In the genomic region with DNA sequence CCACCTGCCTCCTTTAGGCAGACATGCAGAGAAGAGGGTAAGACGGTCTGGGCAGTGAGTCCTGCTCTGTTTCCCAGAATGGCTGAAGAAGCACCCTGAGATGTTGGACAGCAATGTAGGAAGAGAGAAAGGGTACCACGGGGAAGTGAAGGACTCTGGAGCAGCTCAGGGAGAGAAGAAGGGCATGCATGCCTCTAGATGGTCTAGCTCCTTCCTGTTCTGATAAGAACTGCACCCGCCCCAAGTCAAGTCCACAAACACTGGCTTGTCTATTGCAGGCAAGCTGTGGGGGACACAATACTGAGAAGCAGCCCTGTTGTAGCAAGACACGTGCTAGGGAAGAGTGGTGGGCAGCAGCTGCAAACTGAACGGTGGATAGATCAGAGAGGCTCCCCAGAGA, we compare ENCODE assay signal across 18 mouse cellular contexts. TPM values are rescaled to one million over a fixed set of nuclear protein-coding genes. Genes with fewer than 3 reads are reported as not detected.
DNase-seq lines count a peak whose midpoint lies in the region; ATAC-seq lines count a peak whose summit lies in the region.
"Had no signal": no experiment of that assay in that cellular context is flagged by ENCODE, and none has a peak within 500 bp of the region (broad histone marks: within the 10 kb centered on the region; RNA-seq: fewer than 3 reads in every experiment).

No protein-coding gene starts in this region.

- H3K4me1 ChIP-seq in kidney, embryonic 15.5 days = peaks cover 26% of the 10 kb centered on the region
- H3K4me1 ChIP-seq in liver, embryonic 13.5 days (replicated peaks) = peaks cover 33% of the 10 kb centered on the region
- no peaks in the 10 kb centered on the region for H3K4me1 ChIP-seq in forebrain, embryonic 10.5 days
- H3K4me1 ChIP-seq: hindbrain, embryonic 13.5 days; midbrain, embryonic 13.5 days had no signal

- H3K4me3 ChIP-seq in kidney, embryonic 15.5 days (replicated peaks) = no peak overlapping the region
- H3K4me3 ChIP-seq in liver, embryonic 13.5 days (replicated peaks) = no peak overlapping the region
- no peak overlapping the region for H3K4me3 ChIP-seq in forebrain, embryonic 10.5 days
- H3K4me3 ChIP-seq: hindbrain, embryonic 13.5 days; limb, embryonic 12.5 days; midbrain, embryonic 13.5 days had no signal

- no peak overlapping the region for H3K9ac ChIP-seq in kidney, embryonic 15.5 days
- no peak overlapping the region for H3K9ac ChIP-seq in liver, embryonic 13.5 days
- H3K9ac ChIP-seq: hindbrain, embryonic 13.5 days; limb, embryonic 12.5 days; midbrain, embryonic 13.5 days had no signal

- no peak for DNase-seq in kidney, adult 8-10 months
- DNase-seq in CD4-positive helper T cell, adult 2 months (ENCODE audit: low read depth, low spot score) = peak; percentile 49
- peak; percentile 54 for DNase-seq in T-cell, adult 2 months (ENCODE audit: low spot score)
- DNase-seq in liver, embryonic 13.5 days = no peak
- no peak for DNase-seq in forebrain, embryonic 10.5 days (ENCODE audit: extremely low spot score, low spot score)
- DNase-seq: cerebellum, adult 8-10 months; embryo, embryonic 11 days; kidney, adult 2 months had no signal

- H3K9me3 ChIP-seq in kidney, embryonic 15.5 days (replicated peaks) = no peaks in the 10 kb centered on the region
- no peaks in the 10 kb centered on the region for H3K9me3 ChIP-seq in liver, embryonic 13.5 days (replicated peaks)
- no peaks in the 10 kb centered on the region for H3K9me3 ChIP-seq in forebrain, embryonic 10.5 days
- H3K9me3 ChIP-seq: hindbrain, embryonic 13.5 days; limb, embryonic 12.5 days; midbrain, embryonic 13.5 days had no signal

- no peak overlapping the region; the same call in 1 of the 2 replicates for H3K4me2 ChIP-seq in kidney, embryonic 15.5 days
- H3K4me2 ChIP-seq in liver, embryonic 13.5 days = no peak overlapping the region
- H3K4me2 ChIP-seq: hindbrain, embryonic 13.5 days; limb, embryonic 12.5 days; midbrain, embryonic 13.5 days had no signal

- ATAC-seq in kidney, embryonic 15.5 days (replicated peaks; ENCODE audit: low FRiP score) = no peak
- peak; percentile 56 for ATAC-seq in liver, embryonic 13.5 days (ENCODE audit: low read depth)
- ATAC-seq in erythroblast, adult 5-6 weeks (replicated peaks; ENCODE audit: low FRiP score, poor library complexity, severe bottlenecking) = no peak
- ATAC-seq: lung, postnatal 0 days; midbrain, embryonic 13.5 days had no signal

- H3K36me3 ChIP-seq in kidney, embryonic 15.5 days = peaks cover 20% of the 10 kb centered on the region
- peaks cover 8% of the 10 kb centered on the region for H3K36me3 ChIP-seq in liver, embryonic 13.5 days
- H3K36me3 ChIP-seq in forebrain, embryonic 10.5 days (replicated peaks) = peaks cover 54% of the 10 kb centered on the region

- WGBS in kidney, embryonic 15.5 days = 48% methylated on average over 5 of the region's 5 CpGs
- 22% methylated on average over 5 of the region's 5 CpGs for WGBS in liver, embryonic 13.5 days (ENCODE audit: insufficient replicate concordance)
- whole genome bisulfite sequencing in forebrain, embryonic 10.5 days = 88% methylated on average over 5 of the region's 5 CpGs

- peak overlapping the region; percentile 45 for H3K27ac ChIP-seq in kidney, embryonic 15.5 days
- H3K27ac ChIP-seq in liver, embryonic 13.5 days = no peak overlapping the region
- no peak overlapping the region for H3K27ac ChIP-seq in forebrain, embryonic 10.5 days
- H3K27ac ChIP-seq: hindbrain, embryonic 13.5 days; limb, embryonic 12.5 days; midbrain, embryonic 13.5 days had no signal

- H3K27me3 ChIP-seq in kidney, embryonic 15.5 days = no peaks in the 10 kb centered on the region
- H3K27me3 ChIP-seq in liver, embryonic 13.5 days = no peaks in the 10 kb centered on the region
- H3K27me3 ChIP-seq in forebrain, embryonic 10.5 days (ENCODE audit: poor library complexity, severe bottlenecking) = no peaks in the 10 kb centered on the region
- H3K27me3 ChIP-seq: hindbrain, embryonic 13.5 days; limb, embryonic 12.5 days; midbrain, embryonic 13.5 days had no signal

RNA-seq across cellular contexts. Expression of gene Timm8a2, which starts 22.3 kb away (rescaled TPM):
- not detected in 2 replicates for polyA plus RNA-seq in kidney, embryonic 15.5 days (2015; fragmentation: Nextera tagmentation; extraction: Ambion mirVana)
- polyA plus RNA-seq in liver, embryonic 13.5 days (2015; fragmentation: Nextera tagmentation; extraction: Ambion mirVana) = not detected in 2 replicates
- not detected in 2 replicates for total RNA-seq in erythroblast, adult 5-6 weeks (2015; ENCODE audit: low replicate concordance)
- total RNA-seq in erythroblast, adult 5-6 weeks (2017; ENCODE audit: low replicate concordance) = not detected in 2 replicates
- polyA plus RNA-seq in forebrain, embryonic 10.5 days (2016; fragmentation: Nextera tagmentation; extraction: Ambion mirVana) = not detected in 2 replicates
- total RNA-seq: layer of hippocampus, postnatal 14 days had no signal
- polyA plus RNA-seq: C2C12; gonadal fat pad, adult 2 months; heart, embryonic 14.5 days; hindbrain, embryonic 13.5 days; kidney, adult 2 months; limb, embryonic 12.5 days; lung, postnatal 0 days; midbrain, embryonic 13.5 days had no signal

RNA-seq across cellular contexts. Expression of gene Gpr183, which starts 47.2 kb away (rescaled TPM):
- 4.1 and 4.9 TPM in 2 replicates for polyA plus RNA-seq in kidney, embryonic 15.5 days (2015; fragmentation: Nextera tagmentation; extraction: Ambion mirVana)
- 0.96 and 1.3 TPM in 2 replicates for polyA plus RNA-seq in liver, embryonic 13.5 days (2015; fragmentation: Nextera tagmentation; extraction: Ambion mirVana)
- 0.19 and 1.7 TPM in 2 replicates for total RNA-seq in erythroblast, adult 5-6 weeks (2015; ENCODE audit: low replicate concordance)
- 0.98 and 2.3 TPM in 2 replicates for total RNA-seq in erythroblast, adult 5-6 weeks (2017; ENCODE audit: low replicate concordance)
- 1.9 and 2.5 TPM in 2 replicates for polyA plus RNA-seq in forebrain, embryonic 10.5 days (2016; fragmentation: Nextera tagmentation; extraction: Ambion mirVana)

Comparison
In these comparisons a context has a peak if more than half of its experiments do, and no peak if none do; other contexts are left out.
1. DNase-seq: peak in CD4-positive helper T cell, adult 2 months (single experiment) and T-cell, adult 2 months (single experiment); none in kidney, adult 8-10 months (0 of 2), liver, embryonic 13.5 days (single experiment) and forebrain, embryonic 10.5 days (single experiment).